Mouse (Mus musculus) lung, adult 2 months (tissue): ENCODE results near the gene Ahnak2.

ENCODE experiments used
- CTCF ChIP-seq: fragments of 200-500 bp; IDR thresholded peaks from 2 replicates; pipeline ENCODE4 v1.5.1; 2011; ENCODE audit warnings: mild to moderate bottlenecking, low read length, control low read depth; ENCODE audit not compliant: insufficient read depth
- POLR2A ChIP-seq: fragments of 200-500 bp; IDR thresholded peaks from 2 replicates; pipeline ENCODE4 v1.6.1; 2011; ENCODE audit warnings: low read depth, mild to moderate bottlenecking, control low read depth, low read length, borderline replicate concordance; ENCODE audit errors: extremely low read depth

DNA sequence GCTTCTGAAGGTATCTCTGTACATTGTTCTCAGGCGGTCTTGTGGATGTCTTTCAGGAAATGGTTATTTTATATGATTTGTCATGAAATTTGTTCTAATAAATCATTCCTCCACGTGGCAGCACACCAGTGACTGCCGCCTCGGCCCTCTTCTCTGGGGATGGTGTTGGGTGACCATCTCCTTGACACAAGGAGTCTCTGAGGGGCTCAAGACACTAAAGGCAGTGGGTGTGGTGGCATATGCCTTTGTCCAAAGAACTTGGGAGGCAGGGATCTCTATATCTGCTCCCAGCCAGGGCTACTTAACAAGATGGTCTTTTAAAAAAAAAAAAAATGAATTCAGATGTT is 56.0 kb downstream of the Ahnak2 start:
- TF ChIP-seq CTCF = no peak
- TF ChIP-seq POLR2A = no peak
